Mouse (Mus musculus): Measurements from ENCODE around the gene Srgap1.

The Srgap1 gene

DNA sequence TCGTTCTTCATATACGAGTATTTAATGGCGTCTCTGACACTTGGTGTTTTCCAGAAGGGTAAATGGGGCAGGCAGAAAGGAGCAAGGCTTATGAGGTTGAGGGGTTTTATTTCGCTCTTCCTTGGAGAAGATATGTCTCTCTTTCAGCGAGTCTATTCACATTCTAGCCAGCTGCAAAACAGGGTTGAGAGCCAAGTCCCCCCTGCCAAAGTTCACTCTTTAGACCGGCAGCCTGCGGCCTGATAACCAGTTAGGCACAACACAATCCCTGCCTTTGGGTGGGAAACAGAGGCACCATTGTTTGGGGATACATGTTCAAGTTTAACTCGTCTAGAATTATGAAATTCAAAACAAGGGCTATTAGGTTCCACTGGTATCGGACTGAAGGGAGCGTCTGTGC lies 83.0 kb downstream of the Srgap1 start:
- DNase-seq (ENCODE audit: low spot score in 2 of 2), result no peak

DNA sequence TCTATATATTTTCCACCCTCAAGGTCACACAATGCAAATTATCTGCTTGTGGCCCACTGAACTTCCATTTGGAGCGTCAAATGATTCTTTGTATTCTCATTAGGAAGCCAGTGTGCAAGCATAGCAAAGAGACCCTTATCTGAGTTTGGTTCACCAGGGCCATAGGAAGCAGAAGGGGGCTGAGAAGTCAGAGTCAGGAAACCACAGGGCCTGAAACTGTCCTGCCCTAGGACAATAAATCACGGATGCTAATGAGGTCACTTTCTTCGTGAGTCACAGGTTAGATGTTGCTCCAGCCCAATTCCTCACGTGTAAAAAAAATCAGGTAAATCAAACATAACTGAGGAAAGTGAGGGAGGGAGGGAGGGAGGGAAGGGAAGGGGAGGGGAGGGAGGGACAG lies 85.1 kb downstream of the Srgap1 start:
- DNase-seq (ENCODE audit: low spot score in 2 of 2), result no peak

DNA sequence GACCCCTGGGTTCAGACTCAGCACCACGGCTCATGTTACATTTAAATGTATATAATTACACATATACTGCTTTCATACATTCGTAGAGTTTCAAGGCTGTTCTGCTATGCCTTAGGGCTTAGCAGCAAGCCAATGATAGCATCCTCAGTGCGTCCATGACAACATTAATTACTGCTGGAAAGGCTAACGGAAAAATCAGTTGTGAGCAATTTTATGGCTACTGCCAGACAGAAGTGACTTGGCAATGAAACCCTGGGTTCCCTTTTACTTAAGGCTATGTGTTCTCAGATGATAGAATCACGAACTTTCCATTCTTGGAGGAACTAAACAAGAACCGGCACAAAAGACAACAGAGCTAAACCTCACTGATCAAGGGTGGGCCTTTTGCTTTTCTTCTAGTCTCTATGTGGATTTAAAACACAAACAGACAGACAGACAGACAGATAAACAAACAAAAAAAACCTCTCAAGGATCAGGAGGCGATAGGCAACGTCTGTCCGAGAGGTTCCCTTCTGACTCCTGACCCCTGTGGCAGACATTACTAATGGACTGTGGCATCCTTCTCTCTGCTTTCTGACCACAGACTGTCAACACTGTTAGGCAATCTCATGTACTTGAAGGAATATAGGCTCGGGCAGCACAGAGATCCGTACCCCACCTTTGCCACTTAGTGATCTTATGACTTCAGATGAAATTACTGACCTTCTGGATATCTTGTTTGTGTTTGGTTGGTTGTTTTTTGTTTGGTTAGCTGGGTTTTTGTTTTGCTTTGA lies 85.8 kb downstream of the Srgap1 start:
- DNase-seq (ENCODE audit: low spot score in 2 of 2), result no peak

DNA sequence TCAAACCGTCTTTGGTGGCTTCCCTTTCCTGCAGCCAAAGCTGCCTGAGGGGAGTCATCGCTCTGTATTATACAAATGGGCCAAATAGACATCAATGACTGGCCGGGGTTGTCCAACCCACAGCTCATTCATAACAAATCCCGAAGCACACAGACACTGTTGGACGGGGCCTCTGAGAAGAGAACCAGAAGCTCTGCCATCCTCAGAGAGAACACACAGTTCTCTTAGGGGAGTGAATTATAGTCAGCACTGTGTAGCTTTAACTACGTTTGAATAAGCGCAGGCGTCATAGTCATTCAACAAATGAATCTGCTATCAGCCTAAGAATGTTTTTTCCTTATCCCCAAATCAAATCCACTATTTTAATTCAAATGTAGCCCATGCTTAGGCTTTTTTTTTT lies 88.4 kb downstream of the Srgap1 start:
- no peak for DNase-seq (ENCODE audit: low spot score in 2 of 2)

DNA sequence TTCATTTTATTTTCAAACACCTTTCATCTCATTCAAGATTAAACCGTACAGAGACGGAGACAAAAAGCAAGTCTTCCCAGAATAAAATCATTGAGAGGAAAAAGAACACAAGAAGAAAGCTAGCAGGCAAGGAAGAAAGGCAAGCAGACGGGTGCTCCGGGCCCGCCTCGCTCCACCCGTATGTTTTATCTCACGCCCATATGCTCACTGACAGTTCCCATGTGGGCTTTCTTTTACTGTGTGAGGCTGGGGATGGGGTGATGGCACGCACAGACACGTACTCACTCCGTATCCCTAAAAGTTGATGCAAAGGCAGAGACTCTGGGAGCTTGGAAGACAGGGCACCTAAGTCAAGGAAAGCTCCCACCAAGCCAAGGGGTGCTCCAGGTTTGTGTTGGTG lies 90.6 kb downstream of the Srgap1 start:
- no peak for DNase-seq (ENCODE audit: low spot score in 2 of 2)

DNA sequence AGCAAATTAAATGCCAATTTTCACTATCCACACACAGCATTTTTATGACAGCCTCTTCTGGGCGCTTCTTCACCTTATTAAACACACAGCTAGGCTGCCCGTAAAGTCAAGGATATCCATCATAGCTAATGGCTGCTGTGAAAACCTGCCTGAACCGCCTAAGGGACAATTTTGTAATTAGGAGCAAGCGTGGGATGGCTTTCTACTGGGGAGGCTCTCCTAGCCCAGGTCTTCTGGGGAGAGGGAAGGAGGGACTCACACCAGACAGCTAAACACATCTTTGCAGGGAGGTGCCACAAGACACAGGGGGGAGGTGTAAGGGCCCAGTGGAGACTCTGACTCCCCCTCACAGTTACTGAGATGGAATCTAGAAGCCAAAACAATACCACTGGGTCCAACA lies 91.4 kb downstream of the Srgap1 start:
- DNase-seq (ENCODE audit: low spot score in 2 of 2), result no peak

DNA sequence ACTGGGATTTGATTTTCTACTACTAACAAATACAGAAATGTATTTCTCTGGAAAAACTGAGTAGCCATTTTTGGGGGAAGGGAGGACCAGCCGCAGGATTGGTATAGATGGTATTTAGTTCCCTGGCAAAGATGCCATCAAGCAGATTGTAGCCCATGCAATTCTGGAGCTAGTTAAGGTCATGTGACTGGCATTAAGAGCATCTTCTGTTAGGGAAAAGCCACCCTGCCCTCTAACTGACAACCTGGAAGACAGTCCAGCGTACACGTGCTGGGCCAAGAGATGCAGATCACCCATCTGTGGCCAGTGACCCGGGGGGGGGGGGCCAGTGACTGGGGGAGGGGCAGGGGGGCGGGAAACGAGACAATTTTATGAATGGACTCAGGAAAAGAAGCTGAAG lies 92.2 kb downstream of the Srgap1 start:
- no peak for DNase-seq (ENCODE audit: low spot score in 2 of 2)

DNA sequence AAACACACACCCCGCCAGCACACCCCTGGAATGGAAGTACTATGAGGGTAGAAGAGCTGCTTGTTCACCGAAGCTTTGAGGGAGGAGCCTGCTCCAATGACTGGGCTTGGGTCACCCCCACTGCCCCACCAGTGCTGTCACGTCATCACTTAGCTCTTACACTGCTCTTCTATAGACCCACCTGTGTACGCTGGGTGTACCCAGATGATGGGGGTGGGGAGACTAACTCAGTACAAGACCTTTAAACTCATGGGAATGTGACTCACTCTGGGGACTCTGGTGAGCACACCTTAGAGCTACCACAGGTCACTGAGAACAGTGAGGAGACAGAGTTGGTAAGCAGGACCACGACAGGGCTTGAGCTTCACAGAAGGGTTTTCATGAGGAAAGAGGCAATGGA lies 94.1 kb downstream of the Srgap1 start:
- no peak for DNase-seq (ENCODE audit: low spot score in 2 of 2)

DNA sequence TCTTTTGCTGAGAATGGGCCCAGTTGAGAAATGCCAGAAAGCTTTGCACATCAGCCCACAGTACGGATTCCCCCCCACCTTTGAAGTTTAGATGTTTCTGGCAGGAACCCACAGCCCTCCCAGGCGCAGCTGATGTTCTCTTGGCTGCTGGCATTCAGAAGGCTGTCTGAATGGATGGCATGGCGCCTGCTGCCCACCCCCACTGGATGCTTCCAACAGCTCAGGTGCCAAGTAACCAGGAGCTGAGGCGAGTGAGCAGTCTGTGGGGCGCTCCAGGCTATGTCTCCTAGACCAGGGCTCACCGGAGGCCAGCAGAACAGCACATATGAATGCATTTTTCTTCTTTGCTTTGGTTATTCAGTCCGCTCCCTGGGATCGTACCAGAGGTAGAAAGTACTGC lies 100.9 kb downstream of the Srgap1 start:
- DNase-seq (ENCODE audit: low spot score in 2 of 2), result no peak

DNA sequence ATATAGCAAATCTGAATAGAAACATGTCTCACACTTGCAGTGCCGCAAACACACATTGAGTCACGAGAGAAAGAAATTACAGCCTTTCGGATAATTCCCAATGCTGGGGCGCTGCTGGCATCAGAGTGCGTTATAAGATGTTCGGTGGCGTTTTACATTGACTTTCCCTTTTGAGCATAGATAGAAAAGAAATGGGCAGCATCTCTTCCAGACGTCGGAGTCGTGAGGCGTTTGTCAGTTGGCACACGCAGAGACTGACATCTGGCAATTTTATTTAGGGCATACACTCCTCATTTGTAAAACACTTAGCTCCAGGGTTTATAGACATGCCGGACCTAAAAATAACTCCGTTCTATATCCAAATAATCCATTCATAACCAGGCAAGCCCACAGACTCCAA lies 115.2 kb downstream of the Srgap1 start:
- no peak for DNase-seq (ENCODE audit: low spot score in 2 of 2)

DNA sequence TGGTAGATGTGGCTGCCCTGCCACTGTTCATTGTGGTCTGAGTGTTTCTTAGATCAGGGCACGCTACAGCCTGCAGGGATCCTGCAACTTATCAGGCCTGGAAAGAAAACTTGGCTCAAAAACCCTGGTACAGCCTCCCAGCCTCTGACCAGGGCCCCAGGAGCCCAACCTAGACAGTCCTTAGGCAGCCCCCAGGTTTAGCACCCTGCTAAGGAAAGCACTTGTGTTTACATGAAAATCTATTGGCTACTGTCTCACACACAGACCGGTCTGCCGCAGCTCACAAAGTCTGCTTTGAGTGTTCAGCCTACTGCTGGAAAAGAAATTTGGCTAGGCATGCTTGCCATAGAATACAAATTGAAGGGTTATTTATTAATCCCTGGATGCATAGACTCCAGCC lies 121.0 kb downstream of the Srgap1 start:
- no peak for DNase-seq (ENCODE audit: low spot score in 2 of 2)

DNA sequence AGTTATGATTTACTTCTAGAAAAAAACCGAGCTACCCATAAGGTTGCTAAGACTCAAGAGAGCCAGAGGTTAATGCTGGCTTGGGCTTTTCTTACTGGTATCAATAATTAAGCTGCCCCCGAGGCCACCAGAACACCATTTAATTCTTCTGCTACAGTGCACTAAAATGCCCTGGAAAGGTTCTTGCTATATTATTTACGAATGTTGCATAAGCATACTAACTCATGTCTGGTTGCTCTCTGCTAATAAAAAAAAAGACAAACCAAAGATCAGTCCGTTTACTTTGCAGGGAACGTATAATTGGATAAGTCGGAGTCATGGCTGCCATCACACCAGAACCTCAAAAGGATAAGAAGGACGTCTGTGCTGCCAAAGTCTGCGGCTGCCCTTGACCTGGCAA lies 128.1 kb downstream of the Srgap1 start:
- no peak for DNase-seq (ENCODE audit: low spot score in 2 of 2)

DNA sequence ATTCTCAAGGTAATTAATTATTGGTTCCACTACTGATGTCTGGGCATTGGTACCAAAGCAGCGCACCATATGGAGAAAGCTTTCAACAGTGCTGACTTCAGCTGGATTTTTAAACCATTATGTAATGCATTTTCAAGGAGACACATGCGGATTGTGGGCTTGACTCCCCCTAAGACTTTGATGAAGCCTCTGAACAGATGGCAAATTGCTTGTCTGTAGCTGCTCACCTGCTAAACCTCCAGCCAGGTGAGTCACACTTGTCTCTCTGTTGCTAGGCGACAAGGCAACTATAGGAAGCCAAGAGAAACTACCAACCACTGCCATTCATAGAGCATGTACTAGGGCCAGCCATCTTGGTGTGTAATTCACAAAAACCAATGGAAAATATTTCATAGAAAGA lies 128.5 kb downstream of the Srgap1 start:
- DNase-seq (ENCODE audit: low spot score in 2 of 2), result no peak

DNA sequence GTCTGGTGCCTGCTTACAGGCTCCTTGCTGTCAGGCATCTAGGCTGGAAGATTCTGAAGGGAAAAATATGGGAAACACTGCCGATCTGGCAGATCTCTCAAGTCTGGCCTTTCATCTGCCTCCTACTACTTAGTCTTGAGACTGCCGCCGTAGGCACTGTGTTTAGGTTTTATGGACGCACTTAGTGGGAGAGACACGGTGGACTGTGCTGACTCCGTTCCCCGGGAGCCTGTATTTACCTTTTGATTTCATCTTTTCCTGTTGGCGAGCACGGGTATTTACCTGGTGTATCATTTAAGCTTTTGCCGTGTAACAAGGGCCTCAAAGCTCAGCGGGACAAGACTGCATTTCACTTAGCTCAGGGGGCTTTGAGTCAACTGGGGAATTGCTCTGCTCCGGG lies 131.6 kb downstream of the Srgap1 start:
- DNase-seq (ENCODE audit: low spot score in 2 of 2), result no peak

DNA sequence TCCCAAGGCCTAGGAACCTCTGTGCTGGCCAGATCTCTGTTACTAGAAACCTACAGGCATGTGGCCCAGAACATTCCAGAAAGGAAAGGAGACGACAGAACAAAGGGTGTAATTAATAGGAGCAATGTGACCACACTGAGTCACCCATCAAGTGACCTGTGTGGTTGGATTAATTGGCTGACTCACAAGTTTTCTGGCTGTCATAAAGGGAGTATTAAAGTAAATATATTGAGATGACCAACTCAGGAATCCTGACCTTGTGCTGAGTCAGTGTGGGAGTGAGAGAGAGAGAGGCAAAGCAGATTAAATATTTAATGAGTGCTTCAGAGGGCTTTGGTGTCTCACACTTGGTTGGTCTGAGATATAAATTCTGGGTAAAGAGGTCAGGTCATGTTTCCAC lies 143.0 kb downstream of the Srgap1 start:
- no peak for DNase-seq (ENCODE audit: low spot score in 2 of 2)

DNA sequence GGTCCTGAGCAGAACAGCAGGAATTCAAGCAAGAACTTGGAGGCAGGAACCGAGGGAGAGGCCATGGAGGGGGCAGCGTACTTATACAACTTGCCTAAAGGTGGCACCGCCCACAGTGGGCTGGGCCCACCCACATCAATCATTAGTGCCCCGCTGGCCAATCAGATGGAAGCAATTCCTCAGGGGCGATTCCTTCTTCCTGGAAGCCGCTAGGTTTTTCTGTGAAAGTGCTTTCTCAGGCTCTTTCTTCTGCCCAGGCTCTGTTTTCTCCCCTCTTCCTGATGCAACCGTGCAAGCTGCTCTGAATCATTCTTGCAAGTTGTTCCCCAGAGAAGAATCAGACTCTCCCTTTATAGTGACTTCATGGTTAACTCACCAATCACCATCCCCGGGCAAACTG lies 144.5 kb downstream of the Srgap1 start:
- no peak for DNase-seq (ENCODE audit: low spot score in 2 of 2)

DNA sequence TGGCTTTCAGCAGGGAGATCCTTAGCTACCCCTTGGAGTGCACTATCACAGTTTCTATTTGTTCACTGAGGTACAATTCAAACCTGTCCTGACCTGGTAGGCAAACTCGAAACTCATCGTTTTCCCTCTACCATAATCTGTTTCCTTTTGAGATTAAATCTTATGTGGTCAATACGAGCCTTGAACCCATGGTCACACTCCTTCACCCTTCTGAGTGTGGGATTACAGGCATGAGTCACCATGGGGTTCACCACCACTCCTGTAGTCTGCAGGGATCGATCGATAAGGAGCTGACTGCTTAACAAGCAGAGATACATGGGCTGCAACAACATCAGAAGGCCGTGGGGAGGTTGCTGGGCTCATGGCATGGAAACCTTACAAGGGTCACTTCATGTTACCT lies 146.3 kb downstream of the Srgap1 start:
- DNase-seq (ENCODE audit: low spot score in 2 of 2), result no peak

DNA sequence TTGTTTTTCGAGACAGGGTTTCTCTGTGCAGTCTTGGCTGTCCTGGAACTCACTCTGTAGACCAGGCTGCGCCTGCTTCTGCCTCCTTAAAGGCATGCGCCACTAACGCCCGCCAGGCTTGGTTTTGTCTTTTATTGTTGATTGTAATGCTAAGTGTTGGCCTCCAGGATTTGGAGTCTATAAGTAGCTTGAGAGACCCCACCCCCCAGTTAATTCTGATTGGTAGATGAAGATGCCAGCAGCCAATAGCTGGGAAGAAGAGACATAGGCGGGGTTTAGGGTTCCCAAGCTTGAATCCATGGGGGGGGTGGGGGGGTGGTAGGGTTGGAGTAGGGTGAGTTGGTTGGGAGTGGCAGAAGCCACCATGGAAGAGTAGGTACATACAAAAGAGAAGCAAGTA lies 147.4 kb downstream of the Srgap1 start:
- no peak for DNase-seq (ENCODE audit: low spot score in 2 of 2)

DNA sequence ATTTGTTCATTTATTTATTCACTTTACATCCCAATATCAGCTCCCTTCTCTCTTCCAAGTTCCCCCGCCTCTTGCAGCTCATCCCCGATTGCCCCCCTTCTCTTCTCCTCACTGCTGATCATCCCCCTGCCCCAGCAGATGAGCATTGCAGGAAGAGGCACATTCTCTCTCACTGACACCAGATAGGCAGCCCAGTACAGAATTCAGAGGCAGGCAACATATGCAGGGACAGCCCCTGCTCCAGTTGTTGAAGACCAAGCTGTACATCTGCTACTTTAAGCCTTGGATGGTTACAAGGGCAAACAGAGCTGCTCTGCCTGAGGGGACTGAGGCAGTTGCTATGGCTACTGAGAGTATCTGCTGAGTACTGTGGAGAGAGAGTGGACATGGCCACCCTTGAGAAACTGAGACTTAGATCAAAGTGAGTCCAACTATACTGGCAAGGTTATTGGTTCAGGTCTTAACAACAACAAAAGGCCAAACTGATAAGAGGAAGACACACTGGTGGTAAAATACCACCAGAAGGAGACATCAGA lies 149.2 kb downstream of the Srgap1 start:
- no peak for DNase-seq (ENCODE audit: low spot score in 2 of 2)

DNA sequence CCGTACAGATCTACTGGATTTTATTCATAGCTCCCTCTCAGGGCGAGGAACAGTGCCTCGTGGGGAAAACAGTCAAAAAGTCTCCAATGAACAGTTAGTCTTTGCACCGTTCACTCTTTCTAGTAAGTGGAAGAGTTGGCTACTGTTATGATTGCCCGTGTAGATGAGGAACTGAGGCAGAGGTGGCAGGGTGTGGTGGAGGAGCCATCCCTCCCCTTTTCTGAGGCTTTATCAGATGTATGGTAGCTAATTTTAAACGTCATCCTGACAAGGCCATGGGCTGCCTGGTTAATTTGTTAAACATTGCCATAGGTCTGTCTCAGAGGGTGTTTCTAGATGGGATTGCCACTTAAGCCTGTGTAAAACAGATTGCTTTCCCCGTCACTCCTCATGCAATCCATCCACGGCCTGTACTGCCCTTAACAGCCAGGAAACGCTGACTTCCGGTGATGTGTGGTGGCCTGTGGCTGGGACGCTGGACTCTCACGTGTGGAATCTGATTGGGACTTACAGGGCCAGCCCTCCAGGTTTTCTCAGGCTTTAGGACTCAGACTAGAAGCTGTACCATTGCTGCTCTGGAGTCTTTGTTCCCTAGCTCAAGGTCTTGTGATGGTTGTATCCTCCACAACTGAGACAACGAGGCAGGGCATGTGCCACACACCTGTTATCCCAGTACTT lies 155.6 kb downstream of the Srgap1 start:
- no peak for DNase-seq (ENCODE audit: low spot score in 2 of 2)

DNA sequence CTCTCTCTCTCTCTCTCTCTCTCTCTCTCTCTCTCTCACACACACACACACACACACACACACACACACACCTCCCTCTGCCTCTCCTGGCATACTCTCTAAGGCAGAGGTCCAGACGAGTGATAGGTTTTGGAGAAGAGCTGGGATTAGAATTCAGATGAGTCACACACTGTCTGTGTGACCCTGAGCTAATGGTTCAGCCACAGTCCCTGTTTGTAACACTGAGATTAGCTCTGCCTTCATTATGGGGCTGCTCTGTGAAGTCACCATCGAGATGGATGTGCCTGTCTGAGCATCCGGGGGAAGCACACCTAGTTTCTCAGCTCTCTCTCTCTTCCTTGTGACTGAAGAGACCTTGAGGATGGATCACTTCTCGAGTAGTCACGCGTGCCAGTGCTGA lies 157.1 kb downstream of the Srgap1 start:
- no peak for DNase-seq (ENCODE audit: low spot score in 2 of 2)

DNA sequence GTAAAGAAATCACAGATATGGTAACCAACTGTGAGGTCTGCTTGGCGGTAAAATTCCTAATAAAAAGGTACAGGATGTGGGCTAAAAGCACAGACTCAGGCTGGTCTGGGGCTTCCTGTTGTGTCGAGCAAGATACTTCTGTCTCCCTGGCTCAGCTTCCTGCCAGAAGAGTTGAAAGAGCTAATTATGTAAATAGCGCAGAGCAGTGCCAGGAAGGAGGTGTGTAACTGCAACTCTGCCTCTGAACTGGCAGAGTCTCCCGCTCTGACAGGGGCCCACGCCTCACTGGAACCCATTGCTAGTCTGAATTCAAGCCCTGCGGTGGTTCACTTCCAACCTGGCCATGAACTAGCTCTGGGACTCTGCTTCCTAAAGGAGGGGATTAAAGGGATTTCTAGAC lies 160.3 kb downstream of the Srgap1 start:
- DNase-seq (ENCODE audit: low spot score in 2 of 2), result no peak

DNA sequence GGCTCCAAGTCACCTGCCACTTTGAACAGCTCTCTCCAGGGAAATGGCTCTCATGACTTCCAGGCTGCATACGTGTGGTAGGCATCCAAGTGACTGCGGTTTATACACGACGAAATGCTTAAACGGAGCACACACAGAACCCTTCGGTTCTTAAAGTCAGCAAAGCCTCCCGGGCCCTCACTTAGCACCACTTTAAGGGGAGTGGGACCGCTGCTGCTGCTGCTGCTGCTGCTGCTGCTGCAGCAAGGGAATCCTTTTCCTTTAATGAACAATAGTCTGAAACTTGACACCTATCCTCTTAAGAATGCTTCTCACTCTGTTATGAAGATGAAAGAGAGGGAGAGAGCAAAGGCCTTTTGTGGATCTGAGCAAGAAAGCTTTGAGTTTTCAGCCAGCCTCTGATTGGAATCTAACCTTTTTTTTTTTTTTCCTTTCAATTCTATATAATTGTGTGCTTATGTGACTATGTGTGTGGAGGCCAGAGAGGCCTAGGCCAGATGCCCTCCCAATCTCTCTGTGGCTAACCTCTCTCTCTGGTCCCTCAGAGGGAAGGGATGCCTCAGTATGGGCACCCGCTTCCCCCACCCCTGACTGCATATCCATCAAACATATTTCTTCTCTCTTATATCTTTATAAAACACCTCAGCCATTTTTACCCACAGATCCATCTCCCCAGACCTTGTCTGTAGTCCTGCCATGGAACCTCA lies 161.4 kb downstream of the Srgap1 start:
- no peak for DNase-seq (ENCODE audit: low spot score in 2 of 2)
